Mouse (Mus musculus) neural tube, embryonic 13.5 days (tissue): Measurements from ENCODE around the gene Hdac2. TPM values are rescaled to one million over a fixed set of nuclear protein-coding genes. Genes with fewer than 3 reads are reported as not detected.

Experiments used
- ATAC-seq: fragments of 200-750 bp; cut with Nextera tagmentation; 2 replicates; pipeline ENCODE4 v1.8.0; 2017; ENCODE audit warnings: low read depth, mild to moderate bottlenecking, moderate TSS enrichment, moderate library complexity
- H3K27ac ChIP-seq: fragments of 300-500 bp; sonication (generic); replicated peaks from 2 replicates; pipeline ENCODE4 v1.5.1; 2015; ENCODE audit warnings: moderate library complexity, mild to moderate bottlenecking, inconsistent platforms
- H3K27me3 ChIP-seq: fragments of 300-500 bp; sonication (generic); 2 replicates; pipeline ENCODE4 v1.6.1; 2015; ENCODE audit warnings: mild to moderate bottlenecking, inconsistent platforms
- H3K36me3 ChIP-seq: fragments of 300-500 bp; sonication (generic); 2 replicates; pipeline ENCODE4 v1.6.1; 2015; ENCODE audit warnings: mild to moderate bottlenecking, inconsistent platforms
- H3K4me1 ChIP-seq: fragments of 300-500 bp; sonication (generic); replicated peaks from 2 replicates; pipeline ENCODE4 v1.6.1; 2015; ENCODE audit warnings: inconsistent platforms
- H3K4me2 ChIP-seq: fragments of 300-500 bp; sonication (generic); 2 replicates; pipeline ENCODE4 v1.6.1; 2015; ENCODE audit warnings: inconsistent platforms, mild to moderate bottlenecking, moderate library complexity
- H3K4me3 ChIP-seq: fragments of 300-500 bp; sonication (generic); 2 replicates; pipeline ENCODE4 v1.5.1; 2015; ENCODE audit warnings: mild to moderate bottlenecking, inconsistent platforms
- H3K9ac ChIP-seq: fragments of 300-500 bp; sonication (generic); 2 replicates; pipeline ENCODE4 v1.6.1; 2015; ENCODE audit warnings: moderate library complexity, mild to moderate bottlenecking, inconsistent platforms
- H3K9me3 ChIP-seq: fragments of 300-500 bp; sonication (generic); 2 replicates; pipeline ENCODE4 v1.6.1; 2016; ENCODE audit warnings: inconsistent platforms
- WGBS: fragments of 180-500 bp; shearing (Covaris S2); methylation state at CpG from one replicate; pipeline ENCODE4 v1.1.7; 2015; 5-methylcytosine and 5-hydroxymethylcytosine counted together
- polyA plus RNA-seq: library from polyadenylated mRNA; unstranded; fragments of >200 nt; fragmentation: Nextera tagmentation; extraction: Ambion mirVana; gene quantifications from 2 replicates; pipeline ENCODE4 v1.2.1, GENCODE M21; 2015

Hdac2 gene
- polyA plus RNA-seq, 1 experiment from 2014 or later, result 478 TPM

- H3K27me3 ChIP-seq, result no peaks in the 10 kb centered on the region
- 50% methylated on average over 8 of the region's 8 CpGs for WGBS
- no peaks in the 10 kb centered on the region for H3K4me1 ChIP-seq
- peak; percentile 93; the same call in 1 of the 2 replicates for ATAC-seq
- no peaks in the 10 kb centered on the region for H3K36me3 ChIP-seq
- H3K9ac ChIP-seq, result no peak overlapping the region
- no peaks in the 10 kb centered on the region for H3K9me3 ChIP-seq
- H3K4me3 ChIP-seq, result no peak overlapping the region
- H3K27ac ChIP-seq, result no peak overlapping the region
- no peak overlapping the region for H3K4me2 ChIP-seq
These were observed 40.1 kb downstream of the Hdac2 start for GRCm38 (mm10) chr10:37014274-37015107.

GRCm38 (mm10) chr10:37015729-37016128 is 41.4 kb downstream of the Hdac2 start:
- no peak for ATAC-seq
- H3K9ac ChIP-seq, result no peak overlapping the region
- no peaks in the 10 kb centered on the region for H3K36me3 ChIP-seq
- no peaks in the 10 kb centered on the region for H3K27me3 ChIP-seq
- 63% methylated on average over 2 of the region's 2 CpGs for WGBS
- H3K4me1 ChIP-seq, result no peaks in the 10 kb centered on the region
- no peak overlapping the region for H3K4me3 ChIP-seq
- no peaks in the 10 kb centered on the region for H3K9me3 ChIP-seq
- H3K27ac ChIP-seq, result no peak overlapping the region
- H3K4me2 ChIP-seq, result no peak overlapping the region

GRCm38 (mm10) chr10:37016200-37016599 is 41.9 kb downstream of the Hdac2 start:
- no peak overlapping the region for H3K4me2 ChIP-seq
- H3K9ac ChIP-seq, result no peak overlapping the region
- H3K36me3 ChIP-seq, result no peaks in the 10 kb centered on the region
- no peak overlapping the region for H3K27ac ChIP-seq
- H3K4me3 ChIP-seq, result no peak overlapping the region
- no peak for ATAC-seq
- WGBS, result 90% methylated on average over 2 of the region's 2 CpGs
- no peaks in the 10 kb centered on the region for H3K4me1 ChIP-seq
- H3K27me3 ChIP-seq, result no peaks in the 10 kb centered on the region
- H3K9me3 ChIP-seq, result no peaks in the 10 kb centered on the region

GRCm38 (mm10) chr10:37024301-37024700 is 50.0 kb downstream of the Hdac2 start:
- no peak overlapping the region for H3K9ac ChIP-seq
- H3K27ac ChIP-seq, result no peak overlapping the region
- H3K4me3 ChIP-seq, result no peak overlapping the region
- no peaks in the 10 kb centered on the region for H3K27me3 ChIP-seq
- WGBS, result 62% methylated on average over 1 of the region's 1 CpGs
- H3K4me1 ChIP-seq, result no peaks in the 10 kb centered on the region
- ATAC-seq, result no peak
- no peak overlapping the region for H3K4me2 ChIP-seq
- no peaks in the 10 kb centered on the region for H3K36me3 ChIP-seq
- H3K9me3 ChIP-seq, result no peaks in the 10 kb centered on the region

- Histone ChIP-seq H3K4me1 (no peaks in the 10 kb centered on the region), H3K9ac (no peak overlapping the region), H3K36me3 (no peaks in the 10 kb centered on the region), H3K4me3 (no peak overlapping the region), H3K4me2 (no peak overlapping the region), H3K9me3 (no peaks in the 10 kb centered on the region), H3K27me3 (no peaks in the 10 kb centered on the region), H3K27ac (no peak overlapping the region)
- WGBS, result 68% methylated on average over 2 of the region's 2 CpGs
- ATAC-seq, result no peak
These were observed 54.3 kb downstream of the Hdac2 start for GRCm38 (mm10) chr10:37028651-37029050.

GRCm38 (mm10) chr10:37035090-37035497 is 60.8 kb downstream of the Hdac2 start:
- H3K9ac ChIP-seq, result no peak overlapping the region
- WGBS, result 89% methylated on average over 7 of the region's 7 CpGs
- no peak overlapping the region for H3K4me2 ChIP-seq
- no peaks in the 10 kb centered on the region for H3K27me3 ChIP-seq
- no peak for ATAC-seq
- H3K4me3 ChIP-seq, result no peak overlapping the region
- H3K9me3 ChIP-seq, result no peaks in the 10 kb centered on the region
- no peaks in the 10 kb centered on the region for H3K36me3 ChIP-seq
- no peak overlapping the region for H3K27ac ChIP-seq
- H3K4me1 ChIP-seq, result no peaks in the 10 kb centered on the region

- Histone ChIP-seq H3K4me1 (no peaks in the 10 kb centered on the region), H3K4me2 (no peak overlapping the region), H3K27me3 (no peaks in the 10 kb centered on the region), H3K27ac (no peak overlapping the region), H3K4me3 (no peak overlapping the region), H3K36me3 (no peaks in the 10 kb centered on the region), H3K9ac (no peak overlapping the region), H3K9me3 (no peaks in the 10 kb centered on the region)
- ATAC-seq, result no peak
- WGBS, result 84% methylated on average over 8 of the region's 8 CpGs
These were observed 73.3 kb downstream of the Hdac2 start for GRCm38 (mm10) chr10:37047661-37048098.

Other genes starting within 250 kb of the Hdac2 start
- gene Marcks, start 164.4 kb downstream of the Hdac2 start, polyA plus RNA-seq, result 212 TPM in 2 replicates